Mouse (Mus musculus) neural tube, embryonic 11.5 days (tissue): ENCODE results near the gene Slc2a1. TPM values are rescaled to one million over a fixed set of nuclear protein-coding genes. Genes with fewer than 3 reads are reported as not detected.
A peak's percentile ranks its signal among the peaks of the same experiment; 100 is the strongest.

Source experiments
- ATAC-seq: fragments of 200-750 bp; cut with Nextera tagmentation; 2 replicates; pipeline ENCODE4 v1.8.0; 2017; ENCODE audit warnings: moderate number of reproducible peaks, mild to moderate bottlenecking, moderate TSS enrichment, moderate library complexity; ENCODE audit not compliant: insufficient read depth, low FRiP score, low TSS enrichment
- DNase-seq: peaks from one replicate; pipeline ENCODE4 v3.0.0-alpha.2; 2015; ENCODE audit warnings: low spot score
- H3K27ac ChIP-seq: fragments of 300-500 bp; sonication (generic); 2 replicates; pipeline ENCODE4 v1.5.1; 2014; ENCODE audit warnings: low read depth, mild to moderate bottlenecking, low read length
- H3K27me3 ChIP-seq: fragments of 300-500 bp; sonication (generic); 2 replicates; pipeline ENCODE4 v1.6.1; 2014; ENCODE audit warnings: mild to moderate bottlenecking, low read length, mixed read lengths; ENCODE audit not compliant: control insufficient read depth, insufficient read depth
- H3K36me3 ChIP-seq: fragments of 300-500 bp; sonication (generic); 2 replicates; pipeline ENCODE4 v1.6.1; 2014; ENCODE audit warnings: mild to moderate bottlenecking, low read length, moderate library complexity, mixed read lengths; ENCODE audit not compliant: control insufficient read depth, insufficient read depth
- H3K4me1 ChIP-seq: fragments of 300-500 bp; sonication (generic); 2 replicates; pipeline ENCODE4 v1.6.1; 2014; ENCODE audit warnings: low read length, mixed read lengths; ENCODE audit not compliant: control insufficient read depth, insufficient read depth
- H3K4me2 ChIP-seq: fragments of 300-500 bp; sonication (generic); 2 replicates; pipeline ENCODE4 v1.6.1; 2014; ENCODE audit warnings: low read depth, mild to moderate bottlenecking, moderate library complexity
- H3K4me3 ChIP-seq: fragments of 300-500 bp; sonication (generic); 2 replicates; pipeline ENCODE4 v1.5.1; 2014; ENCODE audit warnings: low read depth, low read length
- H3K9ac ChIP-seq: fragments of 300-500 bp; sonication (generic); 2 replicates; pipeline ENCODE4 v1.6.1; 2014; ENCODE audit warnings: mild to moderate bottlenecking, low read length
- H3K9me3 ChIP-seq: fragments of 300-500 bp; sonication (generic); 2 replicates; pipeline ENCODE4 v1.6.1; 2016; ENCODE audit warnings: low read length; ENCODE audit not compliant: control insufficient read depth
- WGBS: fragments of 180-500 bp; shearing (Covaris S2); extraction: QIAGEN DNeasy Blood & Tissue Kit; methylation state at CpG from one replicate; pipeline ENCODE4 v1.1.7; 2014; 5-methylcytosine and 5-hydroxymethylcytosine counted together
- polyA plus RNA-seq: library from polyadenylated mRNA; unstranded; fragments of >200 nt; fragmentation: Nextera tagmentation; extraction: Ambion mirVana; gene quantifications from 2 replicates; pipeline ENCODE4 v1.2.1, GENCODE M21; 2014

Gene Slc2a1
- polyA plus RNA-seq, 1 experiment from 2014 or later = 162 TPM

DNA sequence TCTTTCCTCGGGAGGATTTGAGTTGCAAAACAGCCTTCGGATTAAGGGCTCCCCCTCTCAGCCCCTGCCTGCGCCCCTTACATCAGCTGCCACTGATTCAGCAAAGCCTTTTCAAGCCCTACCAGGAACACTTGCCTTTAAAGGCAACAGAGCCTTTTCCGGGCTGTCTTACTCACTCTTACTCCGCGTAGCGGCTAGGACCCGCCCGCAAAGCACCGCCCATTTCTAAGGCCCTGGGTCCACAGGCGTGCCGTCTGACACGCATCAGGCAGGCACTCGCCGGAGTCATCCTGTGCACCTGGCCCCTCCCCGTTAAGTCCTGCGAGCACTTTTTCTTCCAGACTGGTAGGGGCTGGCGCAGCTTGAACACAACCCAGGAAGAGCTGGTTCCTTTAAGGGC, 2.8 kb upstream of the Slc2a1 start:
- WGBS = under 1% methylated on average over 18 of the region's 18 CpGs
- no peak overlapping the region for H3K27ac ChIP-seq

GRCm38 (mm10) chr4:119107867-119108266, 644 bp upstream of the Slc2a1 start:
- WGBS = 76% methylated on average over 2 of the region's 2 CpGs
- no peaks in the 10 kb centered on the region for H3K9me3 ChIP-seq
- DNase-seq = no peak
- no peaks in the 10 kb centered on the region for H3K27me3 ChIP-seq
- no peaks in the 10 kb centered on the region for H3K36me3 ChIP-seq
- no peak overlapping the region for H3K27ac ChIP-seq
- H3K4me1 ChIP-seq = peaks cover 24% of the 10 kb centered on the region
- peak overlapping the region; percentile 70 for H3K4me2 ChIP-seq
- peak overlapping the region; percentile 66; the same call in 1 of the 2 replicates for H3K4me3 ChIP-seq
- no peak overlapping the region for H3K9ac ChIP-seq
- ATAC-seq = no peak

More for the DNA sequence above, 2.8 kb upstream of the Slc2a1 start:
- peaks cover 13% of the 10 kb centered on the region; the same call in 1 of the 2 replicates for H3K4me1 ChIP-seq
- H3K27me3 ChIP-seq = no peaks in the 10 kb centered on the region
- peak overlapping the region; percentile 22 for H3K4me3 ChIP-seq
- no peaks in the 10 kb centered on the region for H3K36me3 ChIP-seq
- peak overlapping the region; percentile 56 for H3K9ac ChIP-seq
- DNase-seq (peak; percentile 75), ATAC-seq (no peak)
- peak overlapping the region; percentile 50 for H3K4me2 ChIP-seq
- H3K9me3 ChIP-seq = no peaks in the 10 kb centered on the region

DNA sequence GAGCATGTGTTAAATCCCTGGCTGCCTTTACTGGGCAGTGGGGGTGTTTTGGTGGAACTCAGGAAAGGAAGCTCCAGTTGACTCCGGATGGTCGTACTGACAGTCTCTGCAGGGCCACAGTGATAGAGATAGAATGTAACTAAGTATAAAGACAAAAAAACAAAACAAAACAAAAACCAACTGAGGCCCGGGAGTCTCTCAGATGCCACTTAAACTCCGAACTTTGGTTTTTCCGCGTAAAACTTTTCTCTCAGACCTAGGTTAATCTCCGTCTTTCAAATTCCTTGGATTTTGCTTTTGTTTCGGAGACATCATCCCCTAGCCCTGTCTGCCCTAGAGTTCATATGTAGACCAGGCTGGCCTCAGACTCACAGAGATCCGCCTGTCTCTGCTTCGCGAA, 1.1 kb downstream of the Slc2a1 start:
- WGBS = 8% methylated on average over 11 of the region's 11 CpGs
- peaks cover 24% of the 10 kb centered on the region for H3K4me1 ChIP-seq
- H3K9ac ChIP-seq = peak overlapping the region; percentile 67
- H3K4me3 ChIP-seq = peak overlapping the region; percentile 66
- ATAC-seq = no peak
- peak overlapping the region; percentile 88 for H3K27ac ChIP-seq
- no peaks in the 10 kb centered on the region for H3K9me3 ChIP-seq
- H3K27me3 ChIP-seq = no peaks in the 10 kb centered on the region
- DNase-seq = no peak
- H3K4me2 ChIP-seq = peak overlapping the region; percentile 70
- no peaks in the 10 kb centered on the region for H3K36me3 ChIP-seq

- Histone ChIP-seq H3K36me3 (no peaks in the 10 kb centered on the region), H3K27me3 (no peaks in the 10 kb centered on the region), H3K27ac (no peak overlapping the region), H3K9ac (no peak overlapping the region), H3K4me3 (peak overlapping the region; percentile 66), H3K4me2 (peak overlapping the region; percentile 70), H3K9me3 (no peaks in the 10 kb centered on the region), H3K4me1 (peaks cover 26% of the 10 kb centered on the region)
- DNase-seq (no peak), ATAC-seq (no peak)
- WGBS = 27% methylated on average over 5 of the region's 5 CpGs
Observed at GRCm38 (mm10) chr4:119110512-119110911, 2.0 kb downstream of the Slc2a1 start.

- no peak for ATAC-seq
- Histone ChIP-seq H3K9me3 (no peaks in the 10 kb centered on the region), H3K4me3 (peak overlapping the region; percentile 66; the same call in 1 of the 2 replicates), H3K27me3 (no peaks in the 10 kb centered on the region), H3K4me1 (peaks cover 23% of the 10 kb centered on the region), H3K4me2 (peak overlapping the region; percentile 70), H3K9ac (no peak overlapping the region), H3K27ac (no peak overlapping the region), H3K36me3 (no peaks in the 10 kb centered on the region)
- WGBS = 56% methylated on average over 5 of the region's 5 CpGs
- no peak for DNase-seq
Observed at GRCm38 (mm10) chr4:119111410-119111809, 2.9 kb downstream of the Slc2a1 start.

DNA sequence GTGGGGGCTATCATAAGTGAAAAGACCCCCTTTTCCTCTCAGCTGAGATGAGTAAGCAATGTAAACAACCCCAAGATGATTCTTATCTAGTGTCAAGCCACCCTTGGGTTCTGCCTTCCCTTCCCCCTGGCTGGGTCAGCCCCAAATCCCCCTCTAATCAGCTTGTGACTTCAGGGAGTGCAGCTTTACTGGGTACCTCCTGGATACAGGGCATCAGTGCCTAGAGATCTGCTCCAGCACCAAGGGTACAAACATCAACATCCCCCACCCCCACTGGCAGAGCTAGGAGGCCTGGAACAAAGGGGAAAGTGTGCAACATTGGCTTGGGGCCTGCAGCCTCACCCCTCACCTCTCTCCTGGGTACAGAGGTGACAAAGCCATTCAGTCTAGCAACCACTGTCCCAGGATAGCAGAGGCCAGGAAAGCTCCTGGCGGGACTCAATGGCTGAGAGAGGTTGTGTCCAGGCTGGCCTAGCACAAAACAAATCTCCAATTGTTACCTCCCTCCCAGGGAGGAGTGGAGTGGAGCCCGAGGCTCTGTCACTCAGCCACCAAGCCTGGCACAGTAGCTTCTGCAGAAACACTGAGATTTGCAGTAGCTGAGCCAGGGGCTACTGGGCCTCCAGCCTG, 3.9 kb downstream of the Slc2a1 start:
- Histone ChIP-seq H3K4me1 (peaks cover 23% of the 10 kb centered on the region), H3K36me3 (no peaks in the 10 kb centered on the region), H3K4me2 (peak overlapping the region; percentile 70), H3K27ac (no peak overlapping the region), H3K4me3 (no peak overlapping the region), H3K27me3 (no peaks in the 10 kb centered on the region), H3K9ac (peak overlapping the region; percentile 23; the same call in 1 of the 2 replicates), H3K9me3 (no peaks in the 10 kb centered on the region)
- 42% methylated on average over 2 of the region's 2 CpGs for WGBS
- DNase-seq = no peak
- ATAC-seq = no peak

DNA sequence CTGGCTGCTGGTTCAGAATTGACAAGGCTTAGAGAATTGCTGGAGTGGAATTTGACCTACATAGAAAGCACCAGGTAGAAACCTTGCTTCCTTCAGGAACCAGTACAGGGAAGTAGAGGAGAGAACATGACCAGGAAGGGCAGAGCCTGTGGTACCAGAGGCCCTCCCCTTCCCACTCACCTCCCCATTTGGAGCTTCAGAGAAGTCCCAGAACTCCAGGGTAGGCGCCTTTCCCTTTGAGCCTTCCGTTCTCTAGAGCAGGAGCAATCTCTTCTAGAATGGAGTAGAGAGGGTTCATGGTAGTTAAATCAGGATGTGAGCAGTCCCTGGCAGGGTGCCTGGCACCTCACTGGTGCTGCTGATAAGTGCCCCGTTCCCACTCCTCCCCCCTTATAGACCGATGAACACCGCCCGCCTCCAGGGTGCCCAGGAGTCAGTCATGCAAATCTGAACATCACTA, 7.1 kb downstream of the Slc2a1 start:
- no peaks in the 10 kb centered on the region for H3K9me3 ChIP-seq
- H3K4me2 ChIP-seq = no peak overlapping the region
- H3K36me3 ChIP-seq = peaks cover 1% of the 10 kb centered on the region
- DNase-seq = no peak
- no peak for ATAC-seq
- H3K9ac ChIP-seq = no peak overlapping the region
- 54% methylated on average over 6 of the region's 6 CpGs for WGBS
- H3K4me1 ChIP-seq = peaks cover 16% of the 10 kb centered on the region
- no peak overlapping the region for H3K27ac ChIP-seq
- H3K4me3 ChIP-seq = no peak overlapping the region
- H3K27me3 ChIP-seq = no peaks in the 10 kb centered on the region

DNA sequence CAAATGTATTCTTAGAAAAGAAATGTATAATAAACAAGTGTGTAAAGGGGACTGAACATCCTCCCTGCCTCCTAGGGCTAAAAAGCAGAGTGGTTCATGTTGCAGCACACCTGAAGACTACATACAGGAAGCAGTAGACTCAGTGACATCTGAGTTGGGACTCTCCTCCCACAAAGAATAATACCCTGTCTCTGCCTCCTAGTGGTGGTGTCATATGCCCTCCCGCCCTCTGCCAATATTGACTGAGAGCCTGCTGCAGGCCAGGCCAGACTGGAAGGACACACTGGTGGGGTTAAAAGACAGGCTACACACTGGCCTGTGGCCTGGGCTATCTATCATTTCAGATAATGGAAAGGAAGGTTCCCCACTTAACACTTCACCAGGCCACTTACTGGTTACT, 7.8 kb downstream of the Slc2a1 start:
- 50% methylated on average over 1 of the region's 1 CpGs for WGBS
- no peaks in the 10 kb centered on the region for H3K9me3 ChIP-seq
- H3K4me2 ChIP-seq = no peak overlapping the region
- H3K4me3 ChIP-seq = no peak overlapping the region
- H3K27ac ChIP-seq = no peak overlapping the region
- no peak for DNase-seq
- peaks cover 4% of the 10 kb centered on the region for H3K36me3 ChIP-seq
- H3K4me1 ChIP-seq = peaks cover 15% of the 10 kb centered on the region
- no peak overlapping the region for H3K9ac ChIP-seq
- no peak for ATAC-seq
- H3K27me3 ChIP-seq = no peaks in the 10 kb centered on the region

DNA sequence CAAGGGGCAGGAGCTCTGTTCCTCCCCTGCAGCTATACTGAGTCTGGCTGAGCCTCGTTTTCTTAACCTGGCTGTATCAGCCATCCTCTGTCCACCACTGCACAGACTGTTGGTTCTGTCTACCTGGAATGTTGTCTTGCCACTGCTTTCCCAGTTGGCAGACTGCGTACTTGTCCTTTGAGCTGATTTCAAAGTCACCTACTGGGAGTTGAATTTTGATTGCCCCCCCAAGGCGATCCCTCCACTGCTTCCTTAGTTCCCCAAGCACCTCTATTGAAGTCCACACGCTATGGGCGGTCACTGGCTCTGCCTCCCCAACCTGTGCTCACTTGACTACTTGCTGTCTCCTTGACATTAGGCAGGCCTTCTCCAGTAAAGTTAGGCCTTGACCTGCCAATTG, 9.1 kb downstream of the Slc2a1 start:
- ATAC-seq (no peak), DNase-seq (no peak)
- H3K4me2 ChIP-seq = no peak overlapping the region
- H3K27me3 ChIP-seq = no peaks in the 10 kb centered on the region
- no peak overlapping the region for H3K27ac ChIP-seq
- 63% methylated on average over 5 of the region's 5 CpGs for WGBS
- no peak overlapping the region for H3K4me3 ChIP-seq
- peaks cover 4% of the 10 kb centered on the region for H3K36me3 ChIP-seq
- H3K9me3 ChIP-seq = no peaks in the 10 kb centered on the region
- peaks cover 5% of the 10 kb centered on the region for H3K4me1 ChIP-seq
- H3K9ac ChIP-seq = no peak overlapping the region
